Mouse (Mus musculus): ENCODE measurements around the gene Tnfrsf19. TPM values are rescaled to one million over a fixed set of nuclear protein-coding genes. Genes with fewer than 3 reads are reported as not detected.

The Tnfrsf19 gene
- polyA plus RNA-seq, 1 experiment from 2014 or later, result 15.1 TPM

GRCm38 (mm10) chr14:60985077-60985476 lies 61.2 kb downstream of the Tnfrsf19 start:
- peaks cover 8% of the 10 kb centered on the region for H3K4me1 ChIP-seq (replicated peaks)
- H3K9me3 ChIP-seq, result no peaks in the 10 kb centered on the region
- ATAC-seq, result no peak
- no peaks in the 10 kb centered on the region for H3K27me3 ChIP-seq (replicated peaks)
- no peak overlapping the region for H3K27ac ChIP-seq
- WGBS, result 34% methylated on average over 4 of the region's 4 CpGs
- no peak overlapping the region for H3K9ac ChIP-seq
- H3K36me3 ChIP-seq, result no peaks in the 10 kb centered on the region
- no peak overlapping the region for H3K4me3 ChIP-seq (replicated peaks)
- H3K4me2 ChIP-seq (replicated peaks), result no peak overlapping the region

- Histone ChIP-seq H3K9ac (no peak overlapping the region), H3K27me3 (replicated peaks) (no peaks in the 10 kb centered on the region), H3K4me3 (replicated peaks) (no peak overlapping the region), H3K9me3 (no peaks in the 10 kb centered on the region), H3K4me1 (replicated peaks) (peaks cover 8% of the 10 kb centered on the region), H3K36me3 (no peaks in the 10 kb centered on the region), H3K4me2 (replicated peaks) (no peak overlapping the region), H3K27ac (no peak overlapping the region)
- WGBS, result 53% methylated on average over 6 of the region's 6 CpGs
- ATAC-seq, result 0 out of 2 replicates have a peak, but pooled peaks have one; percentile 11
Measured at GRCm38 (mm10) chr14:60984266-60984665, 62.0 kb downstream of the Tnfrsf19 start.

- Histone ChIP-seq H3K4me2 (replicated peaks) (no peak overlapping the region), H3K27me3 (replicated peaks) (no peaks in the 10 kb centered on the region), H3K27ac (no peak overlapping the region), H3K4me3 (replicated peaks) (no peak overlapping the region), H3K36me3 (no peaks in the 10 kb centered on the region), H3K9me3 (no peaks in the 10 kb centered on the region), H3K9ac (no peak overlapping the region), H3K4me1 (replicated peaks) (peaks cover 8% of the 10 kb centered on the region)
- no peak for ATAC-seq
Measured at GRCm38 (mm10) chr14:60982126-60982525, 64.2 kb downstream of the Tnfrsf19 start.

GRCm38 (mm10) chr14:60980244-60980887 lies 65.9 kb downstream of the Tnfrsf19 start:
- WGBS, result 75% methylated on average over 5 of the region's 5 CpGs
- Histone ChIP-seq H3K27me3 (replicated peaks) (no peaks in the 10 kb centered on the region), H3K4me3 (replicated peaks) (no peak overlapping the region), H3K36me3 (no peaks in the 10 kb centered on the region), H3K4me2 (replicated peaks) (no peak overlapping the region), H3K9ac (no peak overlapping the region), H3K9me3 (no peaks in the 10 kb centered on the region), H3K27ac (no peak overlapping the region), H3K4me1 (replicated peaks) (peaks cover 8% of the 10 kb centered on the region)
- ATAC-seq, result no peak

GRCm38 (mm10) chr14:60978129-60978528 lies 68.2 kb downstream of the Tnfrsf19 start:
- H3K9me3 ChIP-seq, result no peaks in the 10 kb centered on the region
- H3K27me3 ChIP-seq (replicated peaks), result no peaks in the 10 kb centered on the region
- ATAC-seq, result no peak
- no peaks in the 10 kb centered on the region for H3K4me1 ChIP-seq (replicated peaks)
- H3K4me2 ChIP-seq (replicated peaks), result no peak overlapping the region
- H3K4me3 ChIP-seq (replicated peaks), result no peak overlapping the region
- H3K9ac ChIP-seq, result no peak overlapping the region
- 66% methylated on average over 6 of the region's 6 CpGs for WGBS
- H3K27ac ChIP-seq, result no peak overlapping the region
- H3K36me3 ChIP-seq, result no peaks in the 10 kb centered on the region

- 62% methylated on average over 3 of the region's 3 CpGs for WGBS
- Histone ChIP-seq H3K27ac (no peak overlapping the region), H3K4me2 (replicated peaks) (no peak overlapping the region), H3K9me3 (no peaks in the 10 kb centered on the region), H3K36me3 (no peaks in the 10 kb centered on the region), H3K27me3 (replicated peaks) (no peaks in the 10 kb centered on the region), H3K9ac (no peak overlapping the region), H3K4me3 (replicated peaks) (no peak overlapping the region), H3K4me1 (replicated peaks) (no peaks in the 10 kb centered on the region)
- ATAC-seq, result no peak
Measured at GRCm38 (mm10) chr14:60976231-60976630, 70.1 kb downstream of the Tnfrsf19 start.

GRCm38 (mm10) chr14:60975736-60976135 lies 70.6 kb downstream of the Tnfrsf19 start:
- 0 out of 2 replicates have a peak, but pooled peaks have one; percentile 20 for ATAC-seq
- Histone ChIP-seq H3K27me3 (replicated peaks) (no peaks in the 10 kb centered on the region), H3K27ac (no peak overlapping the region), H3K9me3 (no peaks in the 10 kb centered on the region), H3K4me1 (replicated peaks) (no peaks in the 10 kb centered on the region), H3K4me2 (replicated peaks) (no peak overlapping the region), H3K9ac (no peak overlapping the region), H3K36me3 (no peaks in the 10 kb centered on the region), H3K4me3 (replicated peaks) (no peak overlapping the region)
- 62% methylated on average over 3 of the region's 3 CpGs for WGBS

- Histone ChIP-seq H3K36me3 (no peaks in the 10 kb centered on the region), H3K27me3 (replicated peaks) (no peaks in the 10 kb centered on the region), H3K27ac (no peak overlapping the region), H3K9me3 (no peaks in the 10 kb centered on the region), H3K4me1 (replicated peaks) (no peaks in the 10 kb centered on the region), H3K9ac (no peak overlapping the region), H3K4me2 (replicated peaks) (no peak overlapping the region), H3K4me3 (replicated peaks) (no peak overlapping the region)
- no peak for ATAC-seq
- 96% methylated on average over 9 of the region's 9 CpGs for WGBS
Measured at GRCm38 (mm10) chr14:60970961-60971360, 75.3 kb downstream of the Tnfrsf19 start.

GRCm38 (mm10) chr14:60966061-60966460 lies 80.2 kb downstream of the Tnfrsf19 start:
- Histone ChIP-seq H3K27ac (no peak overlapping the region), H3K36me3 (no peaks in the 10 kb centered on the region), H3K9me3 (no peaks in the 10 kb centered on the region), H3K4me1 (replicated peaks) (no peaks in the 10 kb centered on the region), H3K9ac (no peak overlapping the region), H3K4me3 (replicated peaks) (no peak overlapping the region), H3K4me2 (replicated peaks) (no peak overlapping the region), H3K27me3 (replicated peaks) (no peaks in the 10 kb centered on the region)
- ATAC-seq, result no peak
- WGBS, result 85% methylated on average over 4 of the region's 4 CpGs

- Histone ChIP-seq H3K9ac (no peak overlapping the region), H3K4me3 (replicated peaks) (no peak overlapping the region), H3K27ac (no peak overlapping the region), H3K36me3 (no peaks in the 10 kb centered on the region), H3K4me1 (replicated peaks) (no peaks in the 10 kb centered on the region), H3K27me3 (replicated peaks) (no peaks in the 10 kb centered on the region), H3K9me3 (no peaks in the 10 kb centered on the region), H3K4me2 (replicated peaks) (no peak overlapping the region)
- ATAC-seq, result no peak
- WGBS, result 74% methylated on average over 7 of the region's 7 CpGs
Measured at GRCm38 (mm10) chr14:60964016-60964810, 82.1 kb downstream of the Tnfrsf19 start.

GRCm38 (mm10) chr14:60957611-60958157 lies 88.6 kb downstream of the Tnfrsf19 start:
- Histone ChIP-seq H3K27me3 (replicated peaks) (no peaks in the 10 kb centered on the region), H3K27ac (no peak overlapping the region), H3K36me3 (no peaks in the 10 kb centered on the region), H3K4me2 (replicated peaks) (no peak overlapping the region), H3K4me3 (replicated peaks) (no peak overlapping the region), H3K9ac (no peak overlapping the region), H3K9me3 (no peaks in the 10 kb centered on the region), H3K4me1 (replicated peaks) (no peaks in the 10 kb centered on the region)
- no peak for ATAC-seq

GRCm38 (mm10) chr14:60937481-60938039 lies 108.7 kb downstream of the Tnfrsf19 start:
- H3K4me2 ChIP-seq (replicated peaks), result no peak overlapping the region
- no peak for ATAC-seq
- WGBS, result 96% methylated on average over 4 of the region's 4 CpGs

More at GRCm38 (mm10) chr14:60937481-60938039, 108.7 kb downstream of the Tnfrsf19 start:
- Histone ChIP-seq H3K36me3 (no peaks in the 10 kb centered on the region), H3K9me3 (no peaks in the 10 kb centered on the region), H3K27me3 (replicated peaks) (no peaks in the 10 kb centered on the region), H3K4me1 (replicated peaks) (no peaks in the 10 kb centered on the region), H3K4me3 (replicated peaks) (no peak overlapping the region), H3K27ac (no peak overlapping the region), H3K9ac (no peak overlapping the region)
